Mouse (Mus musculus): Measurements from ENCODE around the gene Smurf1. TPM values are rescaled to one million over a fixed set of nuclear protein-coding genes. Genes with fewer than 3 reads are reported as not detected.

Smurf1 gene
- polyA plus RNA-seq, 1 experiment from 2014 or later = 21.3 TPM

DNA sequence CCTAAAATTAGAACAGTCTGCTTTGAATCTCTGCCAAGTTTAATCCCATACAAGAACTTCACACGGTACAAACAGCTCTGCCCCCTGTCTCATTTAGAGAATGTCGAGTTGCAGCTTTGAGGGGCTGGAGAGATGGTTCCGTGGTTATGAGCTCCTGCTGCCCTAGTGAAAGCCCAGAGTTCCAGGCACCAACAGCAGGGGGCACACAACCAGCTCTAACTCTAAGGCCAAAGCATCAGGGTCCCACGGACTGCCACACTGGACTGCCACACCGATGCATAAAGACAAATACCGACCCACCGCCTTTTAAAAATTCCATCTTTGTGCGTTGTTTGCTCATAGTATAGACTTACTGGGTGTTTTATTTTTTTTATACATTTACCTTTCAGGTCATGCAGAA, 98.7 kb downstream of the Smurf1 start:
- Histone ChIP-seq H3K9ac (ENCODE audit: low read length) (no peak overlapping the region), H3K4me3 (ENCODE audit: low read depth, low read length) (no peak overlapping the region), H3K27ac (ENCODE audit: low read depth, low read length) (no peak overlapping the region), H3K4me2 (ENCODE audit: low read depth) (no peak overlapping the region), H3K9me3 (ENCODE audit: control insufficient read depth, low read length) (no peaks in the 10 kb centered on the region), H3K27me3 (ENCODE audit: control insufficient read depth, insufficient read depth, low read length) (no peaks in the 10 kb centered on the region), H3K4me1 (ENCODE audit: control insufficient read depth, insufficient read depth, low read length) (no peaks in the 10 kb centered on the region), H3K36me3 (ENCODE audit: control insufficient read depth, insufficient read depth, low read length) (no peaks in the 10 kb centered on the region)
- DNase-seq (ENCODE audit: low spot score) (no peak), ATAC-seq (ENCODE audit: insufficient read depth, low FRiP score, low TSS enrichment) (no peak)
- 87% methylated on average over 8 of the region's 8 CpGs for WGBS

DNA sequence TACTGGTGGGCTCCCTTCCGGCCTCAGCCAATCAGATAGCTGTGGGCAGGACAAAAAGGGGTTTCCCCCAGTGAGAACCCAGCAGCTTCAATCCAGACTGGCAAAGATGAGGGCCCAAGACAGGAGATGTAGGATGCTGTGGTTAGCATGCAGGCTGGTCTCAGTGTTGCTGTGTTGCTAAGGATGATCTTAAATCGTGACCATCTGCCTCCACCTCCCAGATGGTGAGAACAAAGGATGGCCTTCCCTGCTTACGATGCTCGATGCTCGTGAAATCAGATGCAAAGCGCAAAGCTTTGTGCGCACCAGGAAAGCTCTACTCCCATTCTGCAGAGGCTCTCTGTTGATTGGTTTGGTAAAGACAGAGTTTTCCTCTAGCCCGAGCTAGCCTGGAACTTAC, 104.7 kb downstream of the Smurf1 start:
- H3K4me2 ChIP-seq (ENCODE audit: low read depth) = no peak overlapping the region
- ATAC-seq (ENCODE audit: insufficient read depth, low FRiP score, low TSS enrichment) = no peak
- H3K4me3 ChIP-seq (ENCODE audit: low read depth, low read length) = no peak overlapping the region
- DNase-seq (ENCODE audit: low spot score) = no peak
- H3K9me3 ChIP-seq (ENCODE audit: control insufficient read depth, low read length) = 0 out of 2 replicates have a peak, but pooled peaks cover 4% of the 10 kb centered on the region
- peaks cover 27% of the 10 kb centered on the region for H3K36me3 ChIP-seq (ENCODE audit: control insufficient read depth, insufficient read depth, low read length)
- H3K4me1 ChIP-seq (ENCODE audit: control insufficient read depth, insufficient read depth, low read length) = no peaks in the 10 kb centered on the region
- H3K27ac ChIP-seq (ENCODE audit: low read depth, low read length) = no peak overlapping the region
- H3K27me3 ChIP-seq (ENCODE audit: control insufficient read depth, insufficient read depth, low read length) = no peaks in the 10 kb centered on the region
- H3K9ac ChIP-seq (ENCODE audit: low read length) = no peak overlapping the region
- WGBS = over 99% methylated on average over 8 of the region's 8 CpGs

DNA sequence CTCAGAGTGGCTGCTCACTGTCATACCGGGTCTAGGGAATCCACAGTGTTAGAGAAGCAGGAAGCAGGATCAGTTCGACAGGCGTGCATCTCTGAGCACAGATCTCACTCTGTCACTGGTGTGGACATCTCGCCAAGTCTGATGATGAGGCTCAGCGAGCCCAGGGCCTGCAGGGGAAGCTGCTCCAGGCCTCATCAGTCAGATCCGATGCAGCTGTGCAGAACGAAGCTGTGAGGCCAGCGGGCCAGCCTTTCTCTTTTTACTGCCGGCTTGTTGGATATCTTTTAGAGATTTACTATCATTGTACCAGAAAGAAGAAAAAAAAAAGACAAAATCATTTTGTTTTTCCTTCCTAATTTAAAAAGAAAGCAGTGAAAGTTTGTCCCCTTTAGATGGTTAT, 106.4 kb downstream of the Smurf1 start:
- peaks cover 27% of the 10 kb centered on the region for H3K36me3 ChIP-seq (ENCODE audit: control insufficient read depth, insufficient read depth, low read length)
- H3K9ac ChIP-seq (ENCODE audit: low read length) = no peak overlapping the region
- no peak overlapping the region for H3K4me3 ChIP-seq (ENCODE audit: low read depth, low read length)
- no peak overlapping the region for H3K4me2 ChIP-seq (ENCODE audit: low read depth)
- 0 out of 2 replicates have a peak, but pooled peaks cover 4% of the 10 kb centered on the region for H3K9me3 ChIP-seq (ENCODE audit: control insufficient read depth, low read length)
- H3K27ac ChIP-seq (ENCODE audit: low read depth, low read length) = no peak overlapping the region
- 95% methylated on average over 9 of the region's 9 CpGs for WGBS
- no peaks in the 10 kb centered on the region for H3K4me1 ChIP-seq (ENCODE audit: control insufficient read depth, insufficient read depth, low read length)
- DNase-seq (ENCODE audit: low spot score) (no peak), ATAC-seq (ENCODE audit: insufficient read depth, low FRiP score, low TSS enrichment) (no peak)
- H3K27me3 ChIP-seq (ENCODE audit: control insufficient read depth, insufficient read depth, low read length) = no peaks in the 10 kb centered on the region

DNA sequence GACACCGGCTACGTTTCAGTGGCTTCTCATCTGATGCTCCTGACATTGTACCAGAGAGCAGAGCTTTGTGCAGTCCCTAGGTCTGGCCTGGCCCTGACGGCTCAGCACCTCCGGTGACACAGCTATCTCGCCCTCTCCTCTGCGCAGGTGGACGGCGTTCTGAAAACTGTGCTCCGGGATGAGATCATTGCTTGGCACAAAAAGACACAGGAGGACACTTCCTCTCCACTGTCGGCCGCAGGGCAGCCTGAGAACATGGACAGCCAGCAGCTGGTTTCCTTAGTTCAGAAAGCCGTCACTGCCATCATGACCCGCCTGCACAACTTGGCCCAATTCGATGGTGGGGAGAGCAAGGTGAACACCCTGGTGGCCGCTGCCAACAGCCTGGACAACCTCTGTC, 107.1 kb downstream of the Smurf1 start:
- Histone ChIP-seq H3K27me3 (ENCODE audit: control insufficient read depth, insufficient read depth, low read length) (no peaks in the 10 kb centered on the region), H3K4me2 (ENCODE audit: low read depth) (no peak overlapping the region), H3K27ac (ENCODE audit: low read depth, low read length) (no peak overlapping the region), H3K9me3 (ENCODE audit: control insufficient read depth, low read length) (0 out of 2 replicates have a peak, but pooled peaks cover 4% of the 10 kb centered on the region), H3K36me3 (ENCODE audit: control insufficient read depth, insufficient read depth, low read length) (peaks cover 31% of the 10 kb centered on the region), H3K4me1 (ENCODE audit: control insufficient read depth, insufficient read depth, low read length) (no peaks in the 10 kb centered on the region), H3K4me3 (ENCODE audit: low read depth, low read length) (no peak overlapping the region), H3K9ac (ENCODE audit: low read length) (no peak overlapping the region)
- DNase-seq (ENCODE audit: low spot score) (no peak), ATAC-seq (ENCODE audit: insufficient read depth, low FRiP score, low TSS enrichment) (no peak)
- 93% methylated on average over 15 of the region's 15 CpGs for WGBS

DNA sequence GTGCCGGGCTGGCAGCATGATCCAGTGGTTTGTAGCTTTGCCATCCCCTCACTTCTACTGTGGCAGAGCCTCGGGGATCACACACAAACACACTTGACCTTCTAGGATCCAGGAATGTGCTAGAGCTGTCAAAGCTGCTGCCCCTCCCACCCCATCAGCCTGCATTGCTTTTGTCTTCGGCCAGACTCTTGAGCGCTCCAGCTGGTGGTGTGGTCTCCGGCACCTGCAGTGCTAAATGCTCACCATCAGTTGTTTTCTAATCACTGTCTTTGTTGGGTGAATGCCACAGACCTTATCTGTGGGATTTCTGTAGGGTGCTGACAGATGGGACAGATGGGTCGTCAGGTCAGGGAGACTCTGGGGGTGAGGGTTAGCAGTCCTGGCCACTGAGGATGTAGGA, 109.7 kb downstream of the Smurf1 start:
- DNase-seq (ENCODE audit: low spot score) = no peak
- H3K9me3 ChIP-seq (ENCODE audit: control insufficient read depth, low read length) = 0 out of 2 replicates have a peak, but pooled peaks cover 2% of the 10 kb centered on the region
- no peak overlapping the region for H3K4me2 ChIP-seq (ENCODE audit: low read depth)
- no peak overlapping the region for H3K4me3 ChIP-seq (ENCODE audit: low read depth, low read length)
- ATAC-seq (ENCODE audit: insufficient read depth, low FRiP score, low TSS enrichment) = no peak
- H3K9ac ChIP-seq (ENCODE audit: low read length) = no peak overlapping the region
- no peaks in the 10 kb centered on the region for H3K27me3 ChIP-seq (ENCODE audit: control insufficient read depth, insufficient read depth, low read length)
- peaks cover 35% of the 10 kb centered on the region for H3K36me3 ChIP-seq (ENCODE audit: control insufficient read depth, insufficient read depth, low read length)
- no peaks in the 10 kb centered on the region for H3K4me1 ChIP-seq (ENCODE audit: control insufficient read depth, insufficient read depth, low read length)
- 58% methylated on average over 6 of the region's 6 CpGs for WGBS
- H3K27ac ChIP-seq (ENCODE audit: low read depth, low read length) = no peak overlapping the region

- Histone ChIP-seq H3K4me3 (ENCODE audit: low read depth, low read length) (no peak overlapping the region), H3K9me3 (ENCODE audit: control insufficient read depth, low read length) (no peaks in the 10 kb centered on the region), H3K4me2 (ENCODE audit: low read depth) (no peak overlapping the region), H3K27ac (ENCODE audit: low read depth, low read length) (no peak overlapping the region), H3K36me3 (ENCODE audit: control insufficient read depth, insufficient read depth, low read length) (peaks cover 35% of the 10 kb centered on the region), H3K4me1 (ENCODE audit: control insufficient read depth, insufficient read depth, low read length) (no peaks in the 10 kb centered on the region), H3K27me3 (ENCODE audit: control insufficient read depth, insufficient read depth, low read length) (no peaks in the 10 kb centered on the region), H3K9ac (ENCODE audit: low read length) (no peak overlapping the region)
- ATAC-seq (ENCODE audit: insufficient read depth, low FRiP score, low TSS enrichment) = no peak
- 88% methylated on average over 5 of the region's 5 CpGs for WGBS
- no peak for DNase-seq (ENCODE audit: low spot score)
These were observed 111.7 kb downstream of the Smurf1 start for GRCm38 (mm10) chr5:144853931-144854330.

GRCm38 (mm10) chr5:144851820-144852219, 113.8 kb downstream of the Smurf1 start:
- Histone ChIP-seq H3K4me3 (ENCODE audit: low read depth, low read length) (no peak overlapping the region), H3K9ac (ENCODE audit: low read length) (no peak overlapping the region), H3K27ac (ENCODE audit: low read depth, low read length) (no peak overlapping the region), H3K36me3 (ENCODE audit: control insufficient read depth, insufficient read depth, low read length) (peaks cover 34% of the 10 kb centered on the region), H3K4me2 (ENCODE audit: low read depth) (no peak overlapping the region), H3K27me3 (ENCODE audit: control insufficient read depth, insufficient read depth, low read length) (no peaks in the 10 kb centered on the region), H3K4me1 (ENCODE audit: control insufficient read depth, insufficient read depth, low read length) (no peaks in the 10 kb centered on the region), H3K9me3 (ENCODE audit: control insufficient read depth, low read length) (no peaks in the 10 kb centered on the region)
- 92% methylated on average over 3 of the region's 3 CpGs for WGBS
- ATAC-seq (ENCODE audit: insufficient read depth, low FRiP score, low TSS enrichment) (no peak), DNase-seq (ENCODE audit: low spot score) (no peak)

DNA sequence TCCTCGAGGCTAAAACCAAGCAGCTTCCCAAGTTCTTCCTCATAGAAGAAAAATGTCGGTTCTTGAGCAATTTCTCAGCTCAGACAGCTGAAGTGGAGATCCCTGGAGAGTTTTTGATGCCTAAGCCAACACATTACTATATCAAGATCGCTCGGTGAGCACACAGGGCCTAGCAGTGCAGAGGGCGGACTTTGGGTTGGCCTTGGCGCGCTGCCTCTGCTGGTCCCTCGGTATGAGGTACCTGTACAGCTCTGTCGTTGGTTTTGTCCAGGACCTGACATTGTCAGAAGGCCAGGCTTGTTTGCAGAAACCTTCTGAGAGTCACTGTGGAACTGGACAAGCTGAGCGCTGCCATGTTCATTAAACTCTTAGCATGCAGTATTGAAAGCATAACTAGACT, 115.7 kb downstream of the Smurf1 start:
- peaks cover 47% of the 10 kb centered on the region for H3K36me3 ChIP-seq (ENCODE audit: control insufficient read depth, insufficient read depth, low read length)
- H3K9ac ChIP-seq (ENCODE audit: low read length) = no peak overlapping the region
- no peaks in the 10 kb centered on the region for H3K4me1 ChIP-seq (ENCODE audit: control insufficient read depth, insufficient read depth, low read length)
- H3K9me3 ChIP-seq (ENCODE audit: control insufficient read depth, low read length) = no peaks in the 10 kb centered on the region
- ATAC-seq (ENCODE audit: insufficient read depth, low FRiP score, low TSS enrichment) (no peak), DNase-seq (ENCODE audit: low spot score) (no peak)
- 93% methylated on average over 10 of the region's 10 CpGs for WGBS
- no peak overlapping the region for H3K27ac ChIP-seq (ENCODE audit: low read depth, low read length)
- H3K27me3 ChIP-seq (ENCODE audit: control insufficient read depth, insufficient read depth, low read length) = no peaks in the 10 kb centered on the region
- no peak overlapping the region for H3K4me3 ChIP-seq (ENCODE audit: low read depth, low read length)
- no peak overlapping the region for H3K4me2 ChIP-seq (ENCODE audit: low read depth)

- ATAC-seq (ENCODE audit: insufficient read depth, low FRiP score, low TSS enrichment) (no peak), DNase-seq (ENCODE audit: low spot score) (no peak)
- no peak overlapping the region for H3K4me2 ChIP-seq (ENCODE audit: low read depth)
- no peaks in the 10 kb centered on the region for H3K27me3 ChIP-seq (ENCODE audit: control insufficient read depth, insufficient read depth, low read length)
- no peak overlapping the region for H3K9ac ChIP-seq (ENCODE audit: low read length)
- H3K36me3 ChIP-seq (ENCODE audit: control insufficient read depth, insufficient read depth, low read length) = peaks cover 48% of the 10 kb centered on the region
- H3K27ac ChIP-seq (ENCODE audit: low read depth, low read length) = no peak overlapping the region
- H3K4me1 ChIP-seq (ENCODE audit: control insufficient read depth, insufficient read depth, low read length) = no peaks in the 10 kb centered on the region
- 96% methylated on average over 5 of the region's 5 CpGs for WGBS
- H3K4me3 ChIP-seq (ENCODE audit: low read depth, low read length) = no peak overlapping the region
- H3K9me3 ChIP-seq (ENCODE audit: control insufficient read depth, low read length) = no peaks in the 10 kb centered on the region
These were observed 116.9 kb downstream of the Smurf1 start for GRCm38 (mm10) chr5:144848735-144849134.
